Mouse (Mus musculus): ENCODE data around the gene Acvr1b.

The Acvr1b gene

GRCm38 (mm10) chr15:101175131-101175460, 1.2 kb downstream of the Acvr1b start:
- DNase-seq (ENCODE audit: low read depth, low spot score), result no peak

- no peak for DNase-seq (ENCODE audit: low read depth, low spot score)
These were observed 1.9 kb downstream of the Acvr1b start for GRCm38 (mm10) chr15:101175613-101176283.

GRCm38 (mm10) chr15:101176284-101176680, 2.4 kb downstream of the Acvr1b start:
- DNase-seq (ENCODE audit: low read depth, low spot score), result no peak

DNA sequence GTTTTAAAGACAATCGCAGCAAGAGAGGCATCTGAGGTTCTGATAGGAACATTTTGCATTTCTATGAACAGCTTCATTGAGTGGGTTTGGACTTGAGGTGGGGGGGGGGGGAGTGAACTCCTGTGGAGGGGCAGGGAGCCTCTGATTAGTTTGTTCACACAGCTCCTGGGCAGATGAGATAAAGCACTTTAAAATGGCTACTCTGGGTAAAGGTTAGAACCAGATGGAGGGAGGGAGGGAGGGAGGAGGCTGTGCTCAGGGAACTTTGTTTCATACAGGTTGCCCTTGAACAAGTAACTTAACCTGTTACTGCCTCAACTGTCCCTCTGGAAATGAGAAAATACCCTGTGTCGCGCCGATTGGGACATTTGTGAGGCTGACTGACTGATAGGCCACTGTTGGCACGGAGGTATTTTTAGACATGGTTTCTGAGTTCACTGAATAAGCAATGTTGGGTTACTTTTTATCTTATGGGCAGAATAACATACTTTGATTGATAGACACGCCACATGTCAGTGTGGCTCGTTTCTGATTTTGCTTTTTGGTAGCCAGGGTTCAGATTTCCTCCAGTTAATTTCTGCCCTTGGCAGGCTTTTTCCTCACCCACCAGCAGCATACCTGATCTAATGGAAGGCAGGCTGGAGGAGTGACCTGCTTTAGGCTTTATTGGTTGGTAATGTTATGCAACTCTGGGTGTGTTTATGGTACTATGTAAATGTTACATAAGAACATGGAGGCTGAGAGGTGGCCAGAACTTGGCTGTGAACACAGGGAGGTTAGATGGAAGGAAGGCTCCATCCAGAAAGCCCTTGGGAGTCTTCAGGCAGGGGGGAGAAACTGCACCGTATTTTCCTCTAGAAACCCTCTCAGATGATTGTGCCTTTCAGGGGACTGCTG, 3.2 kb downstream of the Acvr1b start:
- DNase-seq (ENCODE audit: low read depth, low spot score), result no peak

- DNase-seq (ENCODE audit: low read depth, low spot score), result peak; percentile 79
These were observed 6.7 kb downstream of the Acvr1b start for GRCm38 (mm10) chr15:101180363-101181105.

DNA sequence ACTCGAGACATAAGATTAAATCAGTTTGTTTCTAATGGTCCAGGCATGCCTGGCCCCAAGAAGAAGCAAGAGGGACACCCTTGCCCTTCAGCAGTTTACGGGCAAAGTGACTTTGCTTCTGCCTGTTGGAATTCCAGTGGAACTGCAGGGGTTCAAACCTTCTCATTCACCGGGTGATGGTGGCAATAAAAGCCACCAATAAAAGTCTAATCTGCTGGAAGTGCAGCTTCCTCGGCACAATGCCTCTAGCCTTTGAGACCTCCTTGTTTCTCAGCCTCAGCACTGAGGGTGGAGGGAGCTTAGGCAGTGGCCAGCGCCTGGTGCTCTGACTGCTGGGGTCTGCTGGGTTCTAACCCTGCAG, 7.2 kb downstream of the Acvr1b start:
- peak; percentile 91 for DNase-seq (ENCODE audit: low read depth, low spot score)

DNA sequence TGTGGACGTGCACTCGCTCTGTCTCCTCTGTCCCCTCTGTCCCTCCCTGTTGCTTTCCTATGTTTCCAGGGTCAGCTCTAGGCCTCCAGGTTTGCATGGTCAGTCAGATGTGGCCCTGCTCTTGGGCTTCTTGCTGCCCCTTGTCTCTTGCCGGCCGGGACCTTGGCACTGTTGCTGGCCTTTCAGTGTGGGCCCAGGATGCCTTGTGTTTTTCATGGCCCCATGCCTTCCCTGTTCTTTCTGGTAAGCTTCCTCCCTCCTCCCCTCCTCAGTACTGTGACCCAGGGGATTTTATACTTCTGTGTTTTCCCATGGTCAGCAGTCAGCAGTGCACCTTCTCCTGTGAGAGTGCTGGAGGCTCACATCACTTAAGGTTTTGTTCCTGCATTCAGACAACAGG, 7.6 kb downstream of the Acvr1b start:
- DNase-seq (ENCODE audit: low read depth, low spot score), result no peak

DNA sequence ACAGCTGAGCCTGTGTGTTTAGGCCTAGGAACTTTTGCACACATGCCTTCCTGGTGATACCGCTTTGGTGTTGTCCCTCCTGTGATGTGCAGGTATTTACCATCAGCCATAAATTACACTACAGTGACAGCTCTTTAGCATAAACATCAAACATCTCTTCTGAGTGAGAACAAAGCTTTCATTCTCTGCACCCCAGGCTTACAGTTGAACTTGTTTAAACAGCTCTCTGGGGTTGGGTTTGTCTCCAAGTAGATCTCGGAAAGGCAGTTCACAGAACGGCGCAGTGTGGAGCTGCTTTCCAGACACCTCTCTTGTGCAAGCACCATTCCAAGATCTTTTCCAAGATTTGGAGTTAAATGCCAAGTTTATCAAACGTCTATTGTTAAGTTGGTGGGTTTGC, 8.8 kb downstream of the Acvr1b start:
- peak; percentile 79 for DNase-seq (ENCODE audit: low read depth, low spot score)

DNA sequence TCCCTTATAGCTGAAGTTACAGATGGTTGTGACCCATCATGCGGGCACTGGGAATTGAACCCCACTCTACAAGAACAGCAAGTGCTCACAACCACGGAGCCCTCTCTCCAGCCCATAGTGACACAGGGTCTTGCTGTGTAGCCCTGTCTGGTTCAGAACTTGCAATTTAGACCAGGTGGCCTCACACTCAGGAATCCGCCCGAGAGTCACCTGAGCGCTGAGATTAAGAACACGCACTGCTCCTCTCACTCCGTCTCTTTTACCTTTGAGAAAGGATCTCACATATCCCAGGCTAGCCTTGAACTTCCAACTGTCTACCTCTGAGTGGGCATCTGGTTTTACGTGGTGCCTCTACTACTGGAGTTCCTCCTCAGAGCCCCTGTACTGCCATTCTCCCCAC, 10.4 kb downstream of the Acvr1b start:
- DNase-seq (ENCODE audit: low read depth, low spot score), result no peak

DNA sequence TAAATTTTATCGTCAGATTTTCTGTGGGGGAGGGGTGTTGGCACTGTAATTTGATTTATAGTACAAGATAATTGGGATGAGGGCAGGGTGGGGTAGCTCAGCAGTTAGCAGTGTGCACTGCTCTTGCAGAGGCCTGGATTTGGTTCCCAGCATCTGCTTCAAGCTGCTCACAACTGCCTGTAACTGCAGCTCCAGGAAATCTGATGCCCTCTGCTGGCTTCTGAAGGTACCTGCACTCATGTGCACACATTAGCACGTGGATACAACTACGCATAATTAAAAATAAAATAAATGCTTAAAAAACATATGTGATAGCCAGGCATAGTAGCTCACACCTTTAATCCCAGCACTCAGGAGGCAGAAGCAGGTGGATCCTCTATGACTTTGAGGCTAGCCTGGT, 11.7 kb downstream of the Acvr1b start:
- peak; percentile 80 for DNase-seq (ENCODE audit: low read depth, low spot score)

DNA sequence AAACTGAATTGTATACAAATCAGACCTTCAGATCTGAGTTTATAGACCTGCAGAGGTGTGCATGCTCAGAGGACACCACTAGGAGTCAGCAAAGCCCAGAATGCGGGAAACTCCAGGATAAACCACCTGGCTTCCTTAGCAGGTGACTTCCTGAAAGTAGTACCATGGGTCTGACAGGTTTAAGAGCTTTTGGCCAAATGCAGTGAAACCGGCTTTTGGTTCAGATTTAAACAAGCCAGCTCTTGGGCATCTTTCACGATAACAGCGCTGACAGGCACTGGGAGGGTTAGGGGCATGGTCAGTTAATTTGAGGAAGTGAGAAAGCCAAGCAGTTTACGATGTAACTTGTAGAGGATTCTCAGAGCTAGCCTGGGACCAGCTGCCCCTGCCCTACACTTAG, 14.0 kb downstream of the Acvr1b start:
- DNase-seq (ENCODE audit: low read depth, low spot score), result peak; percentile 44

GRCm38 (mm10) chr15:101189981-101190761, 16.3 kb downstream of the Acvr1b start:
- DNase-seq (ENCODE audit: low read depth, low spot score), result no peak

DNA sequence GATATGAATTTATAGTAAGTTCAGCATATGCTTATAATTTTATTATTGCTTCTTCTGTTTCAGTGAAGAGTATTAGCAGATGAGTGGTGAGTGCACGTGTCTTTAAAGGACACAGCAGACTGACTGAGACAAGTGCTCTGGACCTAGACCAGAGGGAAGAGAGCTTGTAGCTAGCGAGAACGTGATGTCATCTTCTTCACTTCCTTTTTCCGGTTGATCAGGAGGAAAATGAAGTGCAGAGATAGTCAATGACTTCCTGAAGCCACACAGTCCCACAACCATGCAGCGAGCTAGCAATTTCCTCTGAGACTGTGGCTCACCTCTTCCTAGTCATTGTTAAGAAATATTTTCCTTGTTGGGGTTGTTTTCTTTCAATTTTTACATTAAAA, 16.9 kb downstream of the Acvr1b start:
- DNase-seq (ENCODE audit: low read depth, low spot score), result no peak

- peak; percentile 26 for DNase-seq (ENCODE audit: low read depth, low spot score)
These were observed 17.8 kb downstream of the Acvr1b start for GRCm38 (mm10) chr15:101191459-101192259.

DNA sequence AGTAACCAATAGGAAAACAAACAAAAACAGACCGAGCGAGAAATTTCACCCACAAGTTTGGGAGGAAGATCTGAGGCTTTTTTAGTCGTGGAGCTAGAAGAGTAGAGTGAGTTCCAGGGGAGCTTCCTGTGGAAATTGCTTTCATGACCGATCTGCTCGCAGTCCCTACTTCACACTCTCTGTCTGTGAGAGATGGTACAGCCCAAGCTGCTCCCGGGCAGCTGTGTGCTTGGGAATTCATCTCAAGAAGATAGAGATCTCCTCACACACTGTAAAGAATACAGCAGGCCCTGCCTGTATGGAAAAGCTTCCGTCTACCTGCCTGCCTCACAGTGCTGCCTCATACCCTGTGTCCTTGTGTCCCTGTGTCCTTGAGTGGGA, 18.4 kb downstream of the Acvr1b start:
- no peak for DNase-seq (ENCODE audit: low read depth, low spot score)

DNA sequence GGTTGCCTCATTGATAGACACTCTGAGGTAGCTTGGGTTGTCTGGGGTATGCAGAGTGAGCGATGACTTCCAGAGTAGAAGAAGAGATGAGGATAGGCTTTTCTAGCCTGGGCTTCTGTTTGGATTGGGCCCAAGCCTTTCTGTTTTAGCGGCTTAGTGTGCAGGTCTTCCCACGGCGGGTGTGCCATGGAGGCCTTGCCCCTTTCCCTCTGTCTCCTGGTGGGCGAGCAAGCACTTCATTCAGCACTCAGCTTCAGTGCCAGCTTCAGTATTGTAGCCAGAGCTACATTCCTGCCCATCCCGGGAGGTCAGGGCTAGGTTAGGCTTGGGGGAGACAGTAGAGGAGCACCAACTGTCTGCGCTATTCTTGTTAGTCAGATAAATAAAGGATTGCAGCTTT, 18.8 kb downstream of the Acvr1b start:
- DNase-seq (ENCODE audit: low read depth, low spot score), result no peak

DNA sequence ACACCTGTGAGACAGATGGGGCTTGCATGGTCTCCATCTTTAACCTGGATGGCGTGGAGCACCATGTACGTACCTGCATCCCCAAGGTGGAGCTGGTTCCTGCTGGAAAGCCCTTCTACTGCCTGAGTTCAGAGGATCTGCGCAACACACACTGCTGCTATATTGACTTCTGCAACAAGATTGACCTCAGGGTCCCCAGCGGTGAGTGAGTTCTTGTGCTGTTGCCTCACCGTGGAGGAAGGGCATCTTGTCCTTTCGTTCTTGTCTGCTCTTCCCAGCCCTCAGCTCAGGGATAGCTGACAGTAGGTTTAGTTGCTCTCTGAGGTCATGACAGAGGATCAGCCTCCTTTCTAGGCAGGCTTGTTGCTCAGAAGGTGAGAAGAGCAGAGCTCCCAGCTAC, 20.1 kb downstream of the Acvr1b start:
- DNase-seq (ENCODE audit: low read depth, low spot score), result no peak

DNA sequence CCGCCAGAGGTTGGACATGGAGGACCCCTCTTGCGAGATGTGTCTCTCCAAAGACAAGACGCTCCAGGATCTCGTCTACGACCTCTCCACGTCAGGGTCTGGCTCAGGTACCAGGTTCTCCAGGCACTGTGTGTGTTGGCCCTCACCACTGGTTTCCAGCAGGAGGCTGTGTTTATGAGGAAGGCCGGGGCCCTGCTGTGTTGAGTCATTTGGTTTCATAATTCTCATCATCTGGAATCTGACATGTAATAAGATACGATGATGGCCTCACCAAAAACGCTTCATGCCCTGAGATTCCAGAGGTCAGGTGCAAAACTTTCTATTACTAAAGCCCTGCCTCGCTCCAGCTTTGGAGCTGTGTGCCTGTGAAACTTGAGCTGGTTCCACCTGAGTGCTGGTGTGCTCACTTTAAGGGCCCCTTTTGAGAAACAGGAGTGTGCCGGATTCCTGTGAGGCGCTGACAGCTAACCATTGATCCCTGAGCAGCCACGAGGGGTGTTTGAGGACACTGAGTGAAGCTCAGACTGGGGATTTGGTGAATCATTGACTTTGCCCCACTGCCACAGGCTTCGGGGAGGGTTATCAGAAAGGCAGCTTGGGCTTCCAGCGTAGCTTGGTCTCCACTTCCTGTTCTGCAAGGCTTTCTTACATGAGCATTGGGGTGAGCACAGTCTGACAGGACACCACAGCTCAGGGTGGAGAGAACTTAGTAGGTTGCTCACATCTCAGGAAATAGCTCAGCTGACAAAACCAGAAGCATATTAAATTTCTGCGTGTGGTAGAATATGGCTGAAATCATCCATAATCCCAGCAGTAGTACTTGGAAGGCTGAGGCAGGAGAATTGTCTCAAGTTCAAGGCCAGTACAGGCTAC, 21.3 kb downstream of the Acvr1b start:
- no peak for DNase-seq (ENCODE audit: low read depth, low spot score)

DNA sequence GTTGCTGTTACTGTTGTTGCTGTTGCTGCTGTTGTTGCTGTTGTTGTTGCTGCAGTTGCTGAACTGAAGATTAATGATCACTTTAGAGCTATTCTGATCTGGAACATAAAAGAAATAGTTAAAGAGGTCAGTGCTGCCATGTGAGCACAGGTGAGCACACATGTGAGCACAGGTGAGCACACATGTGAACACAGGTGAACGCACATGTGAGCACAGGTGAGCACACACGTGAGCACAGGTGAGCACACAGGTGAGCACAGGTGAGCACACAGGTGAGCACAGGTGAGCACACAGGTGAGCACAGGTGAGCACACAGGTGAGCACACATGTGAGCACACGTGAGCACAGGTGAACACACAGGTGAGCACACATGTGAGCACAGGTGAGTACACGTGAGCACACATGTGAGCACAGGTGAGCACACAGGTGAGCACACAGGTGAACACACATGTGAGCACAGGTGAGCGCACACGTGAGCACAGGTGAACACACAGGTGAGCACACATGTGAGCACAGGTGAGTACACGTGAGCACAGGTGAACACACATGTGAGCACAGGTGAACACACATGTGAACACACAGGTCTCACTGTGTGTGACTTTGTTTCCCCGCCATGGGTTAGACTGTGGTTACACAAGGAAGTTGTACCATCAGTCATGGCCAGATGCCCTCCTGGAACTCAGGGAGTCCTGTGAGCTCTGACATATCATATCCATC, 22.4 kb downstream of the Acvr1b start:
- no peak for DNase-seq (ENCODE audit: low read depth, low spot score)
